Mouse (Mus musculus): Measurements from ENCODE around the gene Errfi1.

The Errfi1 gene

DNA sequence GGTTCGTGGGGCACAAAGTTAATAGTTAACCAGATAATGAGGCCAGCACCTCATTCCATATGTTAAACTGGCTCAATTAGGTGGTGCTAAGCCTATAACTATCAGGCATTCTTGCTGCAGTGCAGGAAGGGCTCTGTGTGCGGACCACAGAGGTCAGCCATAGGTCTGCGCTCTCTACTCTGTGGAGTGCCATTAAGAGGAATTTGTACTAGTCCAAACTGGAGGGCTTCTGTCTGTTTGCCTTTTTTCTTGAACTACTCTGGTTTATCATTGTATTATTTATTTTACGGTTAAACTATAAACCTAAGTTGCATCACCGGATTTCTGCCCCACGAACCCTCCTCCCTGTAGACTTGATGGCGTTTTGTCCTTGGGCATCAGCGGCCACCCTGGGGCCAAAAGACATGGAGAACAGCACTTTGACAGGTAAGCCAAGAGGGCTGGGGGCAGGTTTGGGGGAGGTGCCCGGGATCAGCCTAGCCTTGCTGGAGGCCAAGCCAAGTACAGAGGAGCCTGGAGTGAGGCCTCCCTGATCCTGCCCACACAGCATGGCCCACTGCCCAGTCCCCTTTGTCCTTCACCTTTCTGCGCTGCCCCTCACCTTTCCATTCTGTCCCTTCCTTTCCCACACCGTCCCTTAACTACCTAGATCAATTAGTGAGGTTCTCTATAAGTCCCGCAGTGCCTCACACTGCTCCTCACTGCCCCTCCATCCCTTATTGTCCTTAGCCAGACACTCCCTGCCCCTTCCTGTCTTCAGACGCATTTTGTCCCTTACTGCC lies at the start of gene Errfi1:
Gene Errfi1, plus strand, starts transcription at position 240 of the 782 bp plus-strand sequence.
- DNase-seq (ENCODE audit: low spot score in 2 of 2): no peak

- DNase-seq (ENCODE audit: low spot score in 2 of 2): no peak
Measured at GRCm38 (mm10) chr4:150804204-150804603, 49.5 kb upstream of the Errfi1 start.

DNA sequence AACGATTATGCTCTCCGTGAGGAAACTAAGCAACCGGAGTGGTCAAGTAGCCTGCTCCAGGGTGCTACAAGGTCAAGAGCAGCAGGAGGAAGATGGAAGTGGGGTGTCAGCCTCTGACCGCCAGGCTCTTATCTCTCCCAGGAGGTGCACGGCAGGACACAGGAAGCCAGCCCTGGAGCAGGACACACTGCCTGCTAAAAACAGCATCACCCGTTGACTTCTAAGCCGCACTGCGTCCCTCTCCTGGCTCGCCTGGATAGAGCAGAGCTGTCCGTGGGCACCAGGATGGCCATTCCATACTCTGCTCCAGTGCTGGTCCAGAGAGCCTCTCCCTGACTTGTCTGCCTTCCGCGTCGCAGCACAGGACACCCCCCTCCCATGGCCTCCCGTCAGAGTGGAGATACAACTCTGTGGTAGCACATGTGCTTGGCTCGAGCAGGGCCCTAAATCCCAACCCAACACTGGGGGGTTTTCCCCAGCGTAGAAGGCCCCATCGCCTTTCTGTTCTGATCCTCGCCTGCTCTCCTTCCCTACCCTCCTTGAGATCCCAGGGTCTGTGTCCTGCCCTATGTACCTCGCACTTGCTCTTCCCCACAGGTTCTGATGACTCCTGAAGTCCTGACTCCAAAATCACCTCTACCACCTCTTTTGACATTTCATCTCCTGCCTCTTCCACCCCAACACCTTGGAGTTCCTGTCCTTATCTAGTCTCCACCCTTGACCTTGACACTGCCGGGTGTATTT lies 45.8 kb upstream of the Errfi1 start:
- no peak for DNase-seq (ENCODE audit: low spot score in 2 of 2)

DNA sequence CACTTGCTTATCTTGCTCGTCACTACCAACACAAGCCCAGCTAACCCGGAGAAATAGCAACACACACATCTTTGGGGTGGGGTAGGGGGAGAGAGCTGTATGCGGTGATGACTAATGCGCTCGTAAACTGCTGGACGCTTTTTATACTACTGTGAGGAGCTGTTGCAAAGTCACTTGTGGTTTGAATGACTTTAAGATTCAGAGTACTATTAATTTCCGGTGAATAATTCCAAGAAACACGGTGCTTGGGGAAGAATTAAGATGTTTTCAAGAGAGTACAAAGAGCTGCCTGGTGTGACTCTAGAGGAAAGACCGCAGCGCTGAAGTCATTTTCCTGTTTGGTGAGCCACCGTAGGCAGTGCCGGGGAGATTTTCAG lies 45.3 kb upstream of the Errfi1 start:
- DNase-seq (ENCODE audit: low spot score in 2 of 2): no peak

DNA sequence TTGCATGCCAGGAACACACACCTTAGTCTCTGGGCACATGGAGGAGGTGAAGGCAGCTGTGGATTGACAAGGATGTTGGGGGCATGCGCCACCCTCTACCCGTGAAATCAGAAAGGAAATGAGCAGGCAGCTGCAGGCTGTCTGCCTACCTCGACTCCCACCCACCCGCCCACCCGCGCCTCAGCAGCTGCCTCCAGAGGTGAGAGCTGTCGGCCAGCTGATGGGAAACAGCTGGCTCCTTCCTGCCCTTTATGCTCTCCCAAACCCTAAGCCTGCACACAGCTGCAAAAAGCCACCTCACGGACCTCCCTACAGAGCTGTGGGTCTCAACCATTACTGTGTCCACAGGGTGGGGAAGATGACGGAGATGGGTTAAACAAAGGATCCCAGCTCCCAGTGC lies 44.4 kb upstream of the Errfi1 start:
- no peak for DNase-seq (ENCODE audit: low spot score in 2 of 2)

DNA sequence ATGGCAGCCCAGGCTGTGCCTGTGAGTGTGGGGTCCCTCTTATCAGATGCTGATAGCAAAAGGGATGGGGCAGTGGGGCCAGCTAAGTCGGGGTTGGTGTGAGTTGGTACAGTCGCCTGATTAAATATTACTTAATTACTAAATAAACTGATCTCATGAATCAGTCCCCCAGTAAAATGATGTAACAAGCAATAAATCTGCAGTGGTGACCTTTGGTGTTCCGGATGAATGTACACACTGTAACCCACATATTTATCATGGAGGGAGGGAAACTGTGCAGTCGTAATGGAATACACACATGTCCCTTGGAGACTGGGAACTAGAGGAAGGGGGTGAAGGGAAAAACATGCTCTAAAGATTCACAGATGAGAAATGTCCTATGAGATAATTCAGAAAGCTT lies 38.6 kb upstream of the Errfi1 start:
- DNase-seq (ENCODE audit: low spot score in 2 of 2): no peak

GRCm38 (mm10) chr4:150816414-150816951 lies 37.2 kb upstream of the Errfi1 start:
- DNase-seq (ENCODE audit: low spot score in 2 of 2): no peak

DNA sequence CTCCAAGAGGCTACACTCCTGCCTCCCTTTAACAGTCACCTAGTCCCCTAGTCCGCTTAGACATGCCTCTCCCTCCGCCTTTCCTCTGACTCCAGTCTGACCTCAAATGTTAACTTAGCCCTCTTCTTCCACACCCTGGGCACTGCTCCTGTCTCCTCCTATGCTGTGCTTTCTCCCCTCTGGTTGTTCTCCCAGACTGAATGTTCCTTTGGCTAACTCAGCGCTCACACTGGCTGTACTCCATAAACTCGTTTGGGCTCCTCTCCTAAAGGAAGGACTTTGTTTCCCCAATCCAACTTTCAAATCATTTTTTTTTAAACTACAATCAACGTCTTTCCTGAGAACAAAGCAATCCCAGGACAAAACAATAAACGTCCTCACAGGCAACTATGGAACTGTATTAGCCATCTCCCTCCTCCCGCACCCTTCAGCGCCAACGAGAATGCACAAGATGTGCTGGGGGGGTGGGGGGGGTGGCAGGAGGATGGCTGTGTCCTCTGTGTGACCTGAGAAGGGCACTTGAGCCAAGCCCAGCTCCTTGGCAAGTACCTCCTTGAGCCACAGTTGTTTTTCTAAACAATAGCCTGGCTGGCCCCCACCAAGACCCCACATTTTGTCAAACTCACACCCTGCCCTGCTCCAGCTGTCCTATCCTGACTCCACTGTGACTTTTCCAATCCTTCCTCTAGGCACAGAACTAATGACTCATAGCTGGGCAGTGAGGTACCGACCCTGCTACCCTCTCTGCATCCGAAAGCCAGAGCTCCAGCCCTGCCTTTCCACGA lies 34.4 kb upstream of the Errfi1 start:
- DNase-seq (ENCODE audit: low spot score in 2 of 2): no peak

- no peak for DNase-seq (ENCODE audit: low spot score in 2 of 2)
Measured at GRCm38 (mm10) chr4:150821381-150821780, 32.3 kb upstream of the Errfi1 start.

GRCm38 (mm10) chr4:150822624-150823023 lies 31.1 kb upstream of the Errfi1 start:
- no peak for DNase-seq (ENCODE audit: low spot score in 2 of 2)

DNA sequence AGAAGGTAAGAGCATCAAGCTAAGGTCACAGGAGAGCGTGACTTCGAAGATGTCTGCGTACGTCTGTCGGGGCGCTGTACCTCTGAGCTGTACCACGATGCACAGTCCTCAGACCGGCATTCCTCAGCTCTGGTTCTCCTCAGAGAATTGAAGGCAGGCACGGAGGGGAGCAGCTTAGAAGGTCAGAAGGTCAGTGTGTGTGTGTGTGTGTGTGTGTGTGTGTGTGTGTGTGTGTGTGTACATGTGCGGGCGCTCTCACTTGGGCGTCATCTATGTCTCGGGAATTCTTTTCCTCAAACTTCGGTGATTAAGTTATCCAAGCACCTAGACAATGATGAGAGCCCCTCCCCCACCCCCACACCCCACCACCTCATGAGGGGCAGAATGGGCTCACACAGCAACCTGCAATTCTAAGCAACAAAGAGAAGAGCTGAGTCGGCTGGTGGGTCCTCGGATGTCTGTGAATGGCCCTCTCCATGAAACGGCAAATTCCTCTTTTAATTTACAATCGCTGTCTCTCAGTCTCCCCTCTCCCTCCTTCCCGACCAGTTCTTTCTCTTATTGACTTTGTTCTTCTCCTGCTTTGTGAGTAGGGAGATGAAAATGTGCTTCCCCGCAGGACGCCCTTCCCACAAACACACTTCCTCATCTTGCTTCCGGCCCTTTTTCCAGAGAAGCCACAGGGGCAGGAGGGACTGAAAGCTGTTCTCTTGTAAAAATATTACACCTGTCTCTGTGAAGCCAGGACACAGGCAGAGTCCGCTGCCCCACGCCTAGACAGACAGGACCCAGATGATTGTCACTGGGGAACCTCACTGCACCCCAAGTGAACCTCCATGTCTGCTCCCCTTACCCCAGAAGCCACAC lies 29.9 kb upstream of the Errfi1 start:
- DNase-seq (ENCODE audit: low spot score in 2 of 2): no peak

DNA sequence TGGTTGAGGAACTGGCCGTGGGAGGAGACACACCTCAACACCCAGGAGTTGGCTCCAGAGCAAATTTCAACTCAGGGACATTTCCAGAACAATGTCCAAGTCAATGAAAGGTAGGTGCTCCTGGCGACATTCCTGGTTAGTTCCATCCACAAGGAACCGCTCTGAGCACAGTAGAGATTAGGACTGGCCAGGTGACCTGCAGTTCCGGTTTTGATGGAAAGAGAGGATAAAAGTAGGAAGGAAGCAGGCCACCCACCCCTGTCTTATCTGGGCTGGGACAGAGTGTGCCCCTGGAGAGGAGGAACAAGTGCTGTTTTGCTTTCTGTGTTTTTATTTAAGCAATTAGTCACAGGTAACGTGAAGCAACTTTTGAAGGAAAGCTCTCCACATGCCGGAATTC lies 28.8 kb upstream of the Errfi1 start:
- no peak for DNase-seq (ENCODE audit: low spot score in 2 of 2)

GRCm38 (mm10) chr4:150825531-150825930 lies 28.2 kb upstream of the Errfi1 start:
- no peak for DNase-seq (ENCODE audit: low spot score in 2 of 2)

- no peak for DNase-seq (ENCODE audit: low spot score in 2 of 2)
Measured at GRCm38 (mm10) chr4:150831321-150831720, 22.4 kb upstream of the Errfi1 start.

DNA sequence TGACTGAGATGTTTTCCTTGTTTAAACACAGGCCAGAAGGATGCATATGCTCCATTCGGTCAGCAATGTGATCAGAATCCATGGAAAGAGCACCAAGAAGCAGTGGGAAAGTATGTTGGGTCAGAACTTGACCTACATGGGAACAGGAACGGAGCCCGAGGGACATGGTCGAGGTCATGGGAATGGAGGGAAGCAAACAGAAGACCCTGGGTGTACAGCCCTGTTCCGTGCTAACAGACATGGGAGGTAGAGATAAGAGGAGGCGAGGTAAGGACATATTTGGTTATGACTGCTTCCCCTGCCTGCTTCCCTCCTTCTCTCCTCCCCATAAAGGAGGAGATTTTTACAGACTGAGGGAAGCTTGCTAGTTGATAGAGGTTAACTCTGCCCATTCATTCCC lies 21.8 kb upstream of the Errfi1 start:
- DNase-seq (ENCODE audit: low spot score in 2 of 2): no peak

DNA sequence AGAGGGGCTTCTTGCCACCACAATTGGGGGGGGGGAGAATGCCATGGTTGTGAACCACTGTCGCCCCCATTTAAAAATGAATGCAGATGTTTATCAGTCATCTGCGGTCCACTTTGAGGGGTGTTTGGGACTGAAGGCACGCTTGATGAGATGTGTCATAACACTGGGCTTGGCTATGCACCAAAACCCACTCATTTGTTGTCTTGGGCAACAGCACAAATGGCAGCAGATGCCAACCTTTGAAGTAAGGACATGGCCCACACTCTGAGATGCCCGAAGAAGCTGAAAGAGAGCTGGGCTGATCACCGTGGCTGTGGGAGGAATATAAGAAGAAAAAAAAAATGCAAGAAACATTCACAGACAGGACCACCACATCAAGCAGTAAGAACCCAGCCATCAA lies 18.6 kb upstream of the Errfi1 start:
- DNase-seq (ENCODE audit: low spot score in 2 of 2): no peak

DNA sequence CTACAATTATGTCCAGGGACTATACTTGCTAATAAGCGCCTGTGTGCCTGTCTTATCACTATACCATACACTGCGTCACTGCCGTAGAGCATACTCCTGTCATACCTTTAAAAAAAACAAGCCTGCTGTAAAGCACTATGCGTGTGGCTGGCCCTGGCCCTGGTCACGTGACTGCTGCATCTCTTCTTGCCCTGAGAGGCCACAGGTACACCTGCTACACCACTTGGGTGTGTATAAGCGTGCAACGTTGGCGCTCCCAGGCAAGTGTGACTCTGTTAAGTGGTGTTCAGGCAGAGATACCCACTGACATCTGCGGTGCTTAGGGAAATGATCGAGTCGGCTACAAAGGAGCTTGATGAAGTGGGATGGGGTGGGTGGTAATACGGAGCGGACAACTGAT lies 17.5 kb upstream of the Errfi1 start:
- no peak for DNase-seq (ENCODE audit: low spot score in 2 of 2)

GRCm38 (mm10) chr4:150836961-150837360 lies 16.8 kb upstream of the Errfi1 start:
- no peak for DNase-seq (ENCODE audit: low spot score in 2 of 2)

DNA sequence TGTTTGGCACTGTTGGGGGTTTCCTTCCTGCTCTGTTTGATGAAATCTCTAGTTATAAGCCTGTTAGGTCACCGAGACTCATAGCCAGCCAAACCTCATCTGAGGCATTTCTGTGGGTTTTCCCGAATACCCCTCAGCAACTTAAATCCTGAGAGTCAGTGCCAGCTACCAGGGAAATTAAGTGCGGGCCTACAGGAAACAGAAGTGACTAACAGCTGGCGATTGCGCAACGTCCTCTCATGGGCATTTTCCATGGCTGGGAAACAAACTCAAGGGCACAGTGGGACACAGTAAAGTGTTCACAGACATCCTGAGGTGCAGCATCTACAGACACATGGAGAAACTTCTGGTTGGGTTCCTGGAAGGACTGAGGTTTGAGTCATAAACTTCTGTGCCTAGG lies 16.3 kb upstream of the Errfi1 start:
- peak in 1 of 2 experiments; percentile 16 for DNase-seq (ENCODE audit: low spot score in 2 of 2)

DNA sequence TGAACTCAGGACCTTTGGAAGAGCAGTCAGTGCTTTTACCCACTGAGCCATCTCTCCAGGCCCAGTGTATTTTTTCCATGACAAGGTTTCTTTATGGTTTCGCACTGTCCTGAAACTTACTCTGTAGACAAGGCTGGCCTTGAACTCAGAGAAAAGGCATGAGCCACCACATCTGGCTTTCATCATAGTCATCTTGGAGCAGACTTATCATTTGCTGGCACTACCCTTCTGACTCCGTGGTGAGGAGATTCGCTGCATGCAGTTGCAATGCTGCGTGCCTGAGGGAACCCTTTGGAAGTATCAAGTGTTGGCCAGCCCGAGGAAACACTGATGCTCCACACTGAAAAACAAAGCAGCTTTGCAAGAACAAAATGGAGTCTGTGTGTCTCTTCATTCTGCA lies 11.7 kb upstream of the Errfi1 start:
- no peak for DNase-seq (ENCODE audit: low spot score in 2 of 2)

DNA sequence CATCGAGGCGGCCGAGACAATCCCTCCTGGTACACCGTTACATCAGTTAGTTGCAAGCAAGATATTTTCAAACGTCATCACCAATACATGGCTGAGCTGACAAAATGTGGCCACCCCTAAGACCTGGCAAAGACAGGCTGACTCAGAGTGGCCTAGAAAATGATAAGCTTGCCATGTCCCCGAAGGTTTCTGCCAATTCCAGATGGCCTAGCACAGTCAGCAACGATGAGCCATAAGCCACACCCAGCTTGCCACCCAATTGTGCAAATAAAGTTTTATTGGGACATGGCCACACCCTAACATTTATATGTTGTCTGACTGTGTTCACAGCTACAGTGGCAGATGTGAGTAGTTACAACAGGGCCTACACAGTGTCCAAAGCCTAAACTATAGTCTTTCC lies 10.5 kb upstream of the Errfi1 start:
- DNase-seq (ENCODE audit: low spot score in 2 of 2): no peak

Measured in spleen, postnatal 36 days (tissue).